Mouse (Mus musculus): ENCODE measurements around the gene Abhd16a. TPM values are rescaled to one million over a fixed set of nuclear protein-coding genes. Genes with fewer than 3 reads are reported as not detected.

Abhd16a gene
- polyA plus RNA-seq, 1 experiment, result 211 TPM

- Histone ChIP-seq H3K9me3 (no peaks in the 10 kb centered on the region), H3K27me3 (replicated peaks) (no peaks in the 10 kb centered on the region), H3K36me3 (replicated peaks; ENCODE audit: low read length) (peaks cover 87% of the 10 kb centered on the region), H3K4me1 (peaks cover 93% of the 10 kb centered on the region), H3K4me3 (replicated peaks) (peak overlapping the region; percentile 94)
- no peak for TF ChIP-seq FLI1 (IDR thresholded peaks at IDR 0.05; ENCODE audit: low read length)
- TF ChIP-seq GATA1 (IDR thresholded peaks at IDR 0.05; ENCODE audit: borderline replicate concordance, low read length), result no peak
Measured at GRCm38 (mm10) chr17:35060071-35060470, 29.0 kb upstream of the Abhd16a start.

- H3K36me3 ChIP-seq (replicated peaks; ENCODE audit: low read length), result peaks cover 80% of the 10 kb centered on the region
- no peak for TF ChIP-seq FLI1 (IDR thresholded peaks at IDR 0.05; ENCODE audit: low read length)
- TF ChIP-seq GATA1 (IDR thresholded peaks at IDR 0.05; ENCODE audit: borderline replicate concordance, low read length), result no peak
- H3K4me3 ChIP-seq (replicated peaks), result peak overlapping the region; percentile 94
- peaks cover 93% of the 10 kb centered on the region for H3K4me1 ChIP-seq
- no peaks in the 10 kb centered on the region for H3K9me3 ChIP-seq
- no peaks in the 10 kb centered on the region for H3K27me3 ChIP-seq (replicated peaks)
Measured at GRCm38 (mm10) chr17:35060737-35061297, 28.2 kb upstream of the Abhd16a start.

- H3K9me3 ChIP-seq, result no peaks in the 10 kb centered on the region
- peaks cover 75% of the 10 kb centered on the region for H3K36me3 ChIP-seq (replicated peaks; ENCODE audit: low read length)
- peaks cover 93% of the 10 kb centered on the region for H3K4me1 ChIP-seq
- H3K27me3 ChIP-seq (replicated peaks), result peaks cover 2% of the 10 kb centered on the region
- peak overlapping the region; percentile 53 for H3K4me3 ChIP-seq (replicated peaks)
- TF ChIP-seq FLI1 (IDR thresholded peaks at IDR 0.05; ENCODE audit: low read length), result no peak
- TF ChIP-seq GATA1 (IDR thresholded peaks at IDR 0.05; ENCODE audit: borderline replicate concordance, low read length), result no peak
Measured at GRCm38 (mm10) chr17:35061299-35061698, 27.8 kb upstream of the Abhd16a start.

- Histone ChIP-seq H3K27me3 (replicated peaks) (peaks cover 8% of the 10 kb centered on the region), H3K4me1 (peaks cover 96% of the 10 kb centered on the region), H3K9me3 (no peaks in the 10 kb centered on the region), H3K4me3 (replicated peaks) (peak overlapping the region; percentile 94), H3K36me3 (replicated peaks; ENCODE audit: low read length) (peaks cover 63% of the 10 kb centered on the region)
- no peak for TF ChIP-seq GATA1 (IDR thresholded peaks at IDR 0.05; ENCODE audit: borderline replicate concordance, low read length)
- no peak for TF ChIP-seq FLI1 (IDR thresholded peaks at IDR 0.05; ENCODE audit: low read length)
Measured at GRCm38 (mm10) chr17:35063466-35063865, 25.6 kb upstream of the Abhd16a start.

- peaks cover 96% of the 10 kb centered on the region for H3K4me1 ChIP-seq
- peaks cover 66% of the 10 kb centered on the region for H3K36me3 ChIP-seq (replicated peaks; ENCODE audit: low read length)
- H3K27me3 ChIP-seq (replicated peaks), result peaks cover 15% of the 10 kb centered on the region
- no peak for TF ChIP-seq GATA1 (IDR thresholded peaks at IDR 0.05; ENCODE audit: borderline replicate concordance, low read length)
- TF ChIP-seq FLI1 (IDR thresholded peaks at IDR 0.05; ENCODE audit: low read length), result no peak
- H3K4me3 ChIP-seq (replicated peaks), result peak overlapping the region; percentile 94
- no peaks in the 10 kb centered on the region for H3K9me3 ChIP-seq
Measured at GRCm38 (mm10) chr17:35064378-35064877, 24.6 kb upstream of the Abhd16a start.

DNA sequence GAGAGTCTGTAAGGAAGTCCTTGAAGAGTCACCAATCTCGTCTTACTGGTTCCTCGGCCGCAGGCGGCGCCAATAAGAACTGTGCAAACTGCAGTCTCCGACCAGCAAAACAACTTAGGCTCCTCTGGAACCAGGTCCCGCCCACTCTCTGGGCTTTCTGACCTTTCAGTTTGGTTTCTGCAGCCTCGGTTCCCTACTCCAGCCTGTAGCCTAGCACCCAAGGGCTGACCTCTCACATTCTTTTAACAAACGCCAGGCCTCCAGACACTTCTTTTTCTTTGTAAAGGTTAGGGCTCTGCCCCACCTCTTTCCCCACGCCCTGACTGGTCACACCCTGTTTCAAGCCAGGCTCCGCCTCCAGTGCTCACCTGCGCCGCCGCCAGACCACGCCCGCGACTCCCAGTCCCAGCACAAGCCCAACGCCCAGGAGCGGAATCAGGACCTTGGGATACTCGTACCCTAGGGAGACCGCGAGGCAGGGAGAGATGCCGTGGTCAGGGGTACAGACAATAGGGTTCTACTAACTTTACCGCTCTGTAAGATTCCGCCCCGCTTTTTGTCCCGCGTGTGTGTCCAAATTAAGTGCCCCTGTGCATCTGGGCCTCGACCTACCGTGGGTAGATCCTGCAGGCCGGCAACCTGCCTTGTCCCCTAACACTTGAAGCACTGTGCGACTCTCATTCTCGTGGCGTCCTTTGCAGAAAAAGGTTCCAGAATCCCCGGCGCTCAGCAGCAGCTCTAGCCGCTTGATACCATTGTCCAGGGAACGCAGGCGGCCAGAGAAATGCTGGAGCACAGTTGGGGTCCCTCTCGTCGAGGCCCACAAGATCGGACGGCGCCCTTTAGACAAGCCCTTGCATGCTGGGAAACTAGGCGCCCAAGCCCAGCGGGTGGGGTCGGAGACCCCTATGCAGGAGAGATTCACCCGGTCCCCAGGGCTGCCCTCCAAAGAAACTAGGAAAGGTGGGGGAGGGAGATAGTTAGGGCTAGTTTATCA, 23.8 kb upstream of the Abhd16a start, which contains the start of gene Ly6g6c:
Gene Ly6g6c, plus strand, starts transcription at position 438 of the 997 bp plus-strand sequence.
- peaks cover 16% of the 10 kb centered on the region for H3K27me3 ChIP-seq (replicated peaks)
- TF ChIP-seq GATA1 (IDR thresholded peaks at IDR 0.05; ENCODE audit: borderline replicate concordance, low read length) (no peak), FLI1 (IDR thresholded peaks at IDR 0.05; ENCODE audit: low read length) (no peak)
- H3K9me3 ChIP-seq, result no peaks in the 10 kb centered on the region
- peaks cover 68% of the 10 kb centered on the region for H3K36me3 ChIP-seq (replicated peaks; ENCODE audit: low read length)
- peaks cover 96% of the 10 kb centered on the region for H3K4me1 ChIP-seq
- peak within 1 kb of the TSS; percentile 94 for H3K4me3 ChIP-seq (replicated peaks)

DNA sequence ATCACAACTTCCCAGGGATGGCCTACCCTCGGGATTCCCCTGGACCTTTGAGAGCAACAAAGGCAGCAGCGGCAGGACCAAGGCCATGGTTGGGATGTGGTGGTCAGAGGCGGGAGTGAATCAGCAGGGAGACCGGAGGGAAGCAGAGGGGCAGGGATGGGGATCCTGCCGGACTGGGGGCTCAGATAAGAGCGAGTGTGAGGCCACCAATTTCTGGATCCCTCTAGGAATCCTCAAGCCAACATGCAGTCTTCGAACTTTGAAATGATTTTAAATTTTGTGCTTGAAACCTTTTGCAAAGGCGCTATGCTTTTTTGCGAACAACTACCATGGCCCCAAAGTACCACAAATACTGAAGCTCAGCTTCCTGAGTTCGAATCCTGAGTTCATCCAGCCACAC, 23.0 kb upstream of the Abhd16a start, which contains the start of gene Mpig6b:
Gene Mpig6b, minus strand, starts transcription at position 101 of the 400 bp plus-strand sequence.
- Histone ChIP-seq H3K4me3 (replicated peaks) (peak within 1 kb of the TSS; percentile 94), H3K36me3 (replicated peaks; ENCODE audit: low read length) (peaks cover 68% of the 10 kb centered on the region), H3K27me3 (replicated peaks) (peaks cover 16% of the 10 kb centered on the region), H3K4me1 (peaks cover 96% of the 10 kb centered on the region), H3K9me3 (no peaks in the 10 kb centered on the region)
- TF ChIP-seq FLI1 (IDR thresholded peaks at IDR 0.05; ENCODE audit: low read length), result no peak
- TF ChIP-seq GATA1 (IDR thresholded peaks at IDR 0.05; ENCODE audit: borderline replicate concordance, low read length), result 0 out of 3 replicates have a peak, but pooled peaks have one; percentile 17

DNA sequence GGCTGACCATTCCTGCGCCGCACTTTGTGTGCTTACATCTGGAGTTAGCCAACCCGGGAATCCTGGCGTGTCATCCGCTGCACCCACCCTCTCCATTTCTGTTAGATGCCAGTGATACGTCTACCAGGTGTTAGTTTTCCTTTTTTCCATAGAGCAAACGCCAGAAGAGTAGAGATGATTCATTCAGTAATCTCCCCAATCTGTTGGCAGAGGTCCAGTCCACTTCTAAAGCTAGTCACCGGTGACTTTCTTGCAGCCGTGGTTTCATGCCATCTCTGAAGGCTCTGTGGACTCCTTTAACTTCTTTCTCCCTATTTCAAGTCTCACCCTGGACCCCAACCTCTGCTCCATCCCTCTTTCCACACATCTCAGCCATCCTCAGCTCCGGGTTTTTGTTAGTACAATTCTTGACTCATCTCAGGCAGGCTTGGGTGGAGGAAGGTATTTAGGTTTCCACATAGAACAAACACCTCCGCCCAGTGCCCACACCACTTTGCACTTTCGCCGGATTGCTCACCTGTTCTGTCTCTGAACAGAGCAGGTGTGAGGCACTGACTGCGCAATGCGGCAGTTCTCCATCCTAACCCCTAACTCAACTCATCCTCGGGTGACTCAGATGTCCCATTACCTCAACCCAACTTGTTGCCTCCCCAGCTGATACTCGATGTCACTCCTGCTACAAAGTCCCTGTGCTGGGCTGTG, 20.7 kb upstream of the Abhd16a start:
- H3K27me3 ChIP-seq (replicated peaks), result peaks cover 16% of the 10 kb centered on the region
- TF ChIP-seq GATA1 (IDR thresholded peaks at IDR 0.05; ENCODE audit: borderline replicate concordance, low read length) (no peak), FLI1 (IDR thresholded peaks at IDR 0.05; ENCODE audit: low read length) (no peak)

DNA sequence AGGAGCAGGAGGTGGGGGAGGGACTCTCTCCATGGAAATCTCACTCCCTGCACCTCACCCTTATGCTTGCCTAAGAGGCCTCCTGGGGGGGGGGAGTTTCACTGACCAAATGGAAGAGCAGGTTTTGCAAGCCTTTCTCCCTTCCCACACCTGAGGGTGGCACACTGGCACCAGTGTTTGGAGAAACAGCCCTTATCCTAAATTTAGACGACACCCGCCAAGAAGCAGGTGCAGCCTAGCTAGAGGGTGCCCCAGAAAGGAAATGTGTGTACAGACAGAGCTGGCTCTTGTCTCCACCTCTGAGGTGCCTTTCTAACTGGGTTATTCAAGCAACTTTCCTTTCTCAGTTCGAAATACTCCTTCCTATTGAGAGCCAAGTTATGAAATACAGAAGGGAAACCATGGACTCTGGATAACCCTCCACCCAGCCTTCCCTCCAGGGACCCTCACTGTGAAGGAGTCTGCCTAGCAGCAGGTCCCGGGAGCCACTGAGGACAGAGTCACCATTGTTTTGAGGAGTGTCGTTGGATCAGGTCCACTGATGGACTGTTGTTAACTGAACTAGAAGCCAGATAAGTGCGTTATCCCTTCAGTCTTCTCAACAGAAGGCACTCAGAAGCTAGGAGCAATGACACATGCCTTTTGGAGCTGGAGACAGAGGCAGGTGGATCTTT, 18.4 kb upstream of the Abhd16a start:
- TF ChIP-seq GATA1 (IDR thresholded peaks at IDR 0.05; ENCODE audit: borderline replicate concordance, low read length) (no peak), FLI1 (IDR thresholded peaks at IDR 0.05; ENCODE audit: low read length) (no peak)
- 0 out of 2 replicates have a peak, but pooled peaks cover 3% of the 10 kb centered on the region for H3K9me3 ChIP-seq
- no peak overlapping the region for H3K4me3 ChIP-seq (replicated peaks)
- peaks cover 16% of the 10 kb centered on the region for H3K27me3 ChIP-seq (replicated peaks)
- H3K36me3 ChIP-seq (replicated peaks; ENCODE audit: low read length), result peaks cover 65% of the 10 kb centered on the region
- H3K4me1 ChIP-seq, result peaks cover 91% of the 10 kb centered on the region

More for the DNA sequence above, 20.7 kb upstream of the Abhd16a start:
- H3K4me3 ChIP-seq (replicated peaks), result peak overlapping the region; percentile 34
- H3K4me1 ChIP-seq, result peaks cover 96% of the 10 kb centered on the region
- H3K36me3 ChIP-seq (replicated peaks; ENCODE audit: low read length), result peaks cover 69% of the 10 kb centered on the region
- no peaks in the 10 kb centered on the region for H3K9me3 ChIP-seq
